Mouse (Mus musculus): ENCODE results near the gene Tceal8. TPM values are rescaled to one million over a fixed set of nuclear protein-coding genes. Genes with fewer than 3 reads are reported as not detected.
"Not testable (repeated sequence)": the region's sequence is repeated elsewhere in the genome, so short reads cannot be mapped to it uniquely, and the experiment has no call there.

Gene Tceal8
- 214 and 243 TPM in 2 replicates for polyA plus RNA-seq (2014; fragmentation: Nextera tagmentation; extraction: Ambion mirVana)

- H3K4me2 ChIP-seq, result peak within 1 kb of the TSS; percentile 45
- no peaks in the 10 kb centered on the region for H3K9me3 ChIP-seq (ENCODE audit: control insufficient read depth, low read length)
- H3K9ac ChIP-seq (ENCODE audit: low read length), result peak within 1 kb of the TSS; percentile 60
- WGBS, result 16% methylated on average over 10 of the region's 10 CpGs
- peak; percentile 97 for ATAC-seq (ENCODE audit: low FRiP score)
- peak within 1 kb of the TSS; percentile 45 for H3K27ac ChIP-seq (ENCODE audit: low read depth, low read length)
- no peaks in the 10 kb centered on the region for H3K27me3 ChIP-seq (ENCODE audit: control insufficient read depth, insufficient read depth, low read length)
- H3K4me3 ChIP-seq (ENCODE audit: low read depth, low read length), result peak within 1 kb of the TSS; percentile 49
- H3K36me3 ChIP-seq (ENCODE audit: control insufficient read depth, insufficient read depth, low read length), result no peaks in the 10 kb centered on the region
- no peaks in the 10 kb centered on the region; the same call in 1 of the 2 replicates for H3K4me1 ChIP-seq (ENCODE audit: control insufficient read depth, insufficient read depth, low read length)
- peak; percentile 94 for DNase-seq (ENCODE audit: low spot score, missing footprints)
These were observed at the start of gene Tceal8 for GRCm38 (mm10) chrX:136172118-136172551. TSS of gene Tceal8 (minus strand) at chrX:136172342.

DNA sequence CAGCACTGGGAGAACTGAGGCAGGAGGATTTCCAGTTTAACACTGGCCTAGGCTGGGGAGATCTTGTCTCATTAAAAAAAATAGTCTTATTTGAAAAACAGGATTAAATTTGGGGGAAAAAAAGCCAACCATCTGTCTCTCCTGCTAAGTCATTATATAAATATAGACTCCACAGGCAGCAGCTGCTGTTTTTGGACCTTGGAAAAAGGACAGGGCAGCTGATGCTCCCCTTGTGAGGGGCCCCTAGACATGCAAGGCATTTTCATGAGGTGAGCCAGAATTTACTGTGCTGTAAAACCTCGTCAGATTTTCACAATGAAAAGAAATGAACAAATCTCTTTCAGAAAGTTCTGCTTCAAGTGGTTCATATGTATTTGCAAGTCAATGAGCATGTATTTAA is 44.2 kb upstream of the Tceal8 start:
- 62% methylated on average over 1 of the region's 1 CpGs for WGBS

GRCm38 (mm10) chrX:136214729-136215677 is 42.9 kb upstream of the Tceal8 start, which contains the start of the genes Tceal7 and Bex1:
TSS of gene Tceal7 (plus strand) at chrX:136214779.
TSS of gene Bex1 (minus strand) at chrX:136215513.
- not testable (repeated sequence) for H3K9me3 ChIP-seq (ENCODE audit: control insufficient read depth, low read length); H3K36me3 ChIP-seq (ENCODE audit: control insufficient read depth, insufficient read depth, low read length); H3K27ac ChIP-seq (ENCODE audit: low read depth, low read length); H3K4me1 ChIP-seq (ENCODE audit: control insufficient read depth, insufficient read depth, low read length); DNase-seq (ENCODE audit: low spot score, missing footprints); H3K27me3 ChIP-seq (ENCODE audit: control insufficient read depth, insufficient read depth, low read length)
- H3K4me3 ChIP-seq (ENCODE audit: low read depth, low read length), result peak within 1 kb of the TSS; percentile 32
- H3K4me2 ChIP-seq, result peak within 1 kb of the TSS; percentile 39
- 47% methylated on average over 11 of the region's 67 CpGs for WGBS
- ATAC-seq (ENCODE audit: low FRiP score), result peak; percentile 93
- peak within 1 kb of the TSS; percentile 30; the same call in 1 of the 2 replicates for H3K9ac ChIP-seq (ENCODE audit: low read length)

More for the DNA sequence above, 44.2 kb upstream of the Tceal8 start:
- H3K27me3 ChIP-seq (ENCODE audit: control insufficient read depth, insufficient read depth, low read length), result no peaks in the 10 kb centered on the region
- H3K9me3 ChIP-seq (ENCODE audit: control insufficient read depth, low read length), result no peaks in the 10 kb centered on the region
- no peak overlapping the region for H3K27ac ChIP-seq (ENCODE audit: low read depth, low read length)
- no peak overlapping the region for H3K4me2 ChIP-seq
- no peaks in the 10 kb centered on the region for H3K36me3 ChIP-seq (ENCODE audit: control insufficient read depth, insufficient read depth, low read length)
- H3K4me1 ChIP-seq (ENCODE audit: control insufficient read depth, insufficient read depth, low read length), result no peaks in the 10 kb centered on the region
- ATAC-seq (ENCODE audit: low FRiP score), result no peak
- no peak for DNase-seq (ENCODE audit: low spot score, missing footprints)
- H3K9ac ChIP-seq (ENCODE audit: low read length), result no peak overlapping the region
- H3K4me3 ChIP-seq (ENCODE audit: low read depth, low read length), result no peak overlapping the region

DNA sequence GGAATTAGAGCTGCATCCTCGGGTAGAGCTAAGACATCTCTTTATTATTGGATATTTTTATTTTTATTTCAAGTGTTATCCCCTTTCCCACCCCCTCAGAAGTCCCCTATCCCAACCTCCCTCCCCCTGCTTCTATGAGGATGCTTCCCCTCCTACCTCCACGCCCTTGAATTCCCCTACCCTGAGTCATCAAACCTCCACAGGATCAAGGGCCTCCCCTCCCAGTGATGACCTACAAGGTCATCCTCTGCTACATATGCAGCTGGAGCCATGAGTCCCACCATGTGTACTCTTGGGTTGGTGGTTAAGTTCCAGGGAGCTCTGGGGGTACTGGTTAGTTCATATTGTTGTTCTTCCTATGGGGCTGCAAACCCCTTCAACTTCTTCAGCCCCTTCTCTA is 41.3 kb upstream of the Tceal8 start:
- H3K4me1 ChIP-seq (ENCODE audit: control insufficient read depth, insufficient read depth, low read length), result no peaks in the 10 kb centered on the region
- no peak overlapping the region for H3K4me2 ChIP-seq
- no peaks in the 10 kb centered on the region for H3K9me3 ChIP-seq (ENCODE audit: control insufficient read depth, low read length)
- no peaks in the 10 kb centered on the region for H3K27me3 ChIP-seq (ENCODE audit: control insufficient read depth, insufficient read depth, low read length)
- no peak for DNase-seq (ENCODE audit: low spot score, missing footprints)
- no peaks in the 10 kb centered on the region for H3K36me3 ChIP-seq (ENCODE audit: control insufficient read depth, insufficient read depth, low read length)
- H3K4me3 ChIP-seq (ENCODE audit: low read depth, low read length), result no peak overlapping the region
- WGBS, result 74% methylated on average over 2 of the region's 2 CpGs
- no peak overlapping the region for H3K27ac ChIP-seq (ENCODE audit: low read depth, low read length)
- ATAC-seq (ENCODE audit: low FRiP score), result no peak
- H3K9ac ChIP-seq (ENCODE audit: low read length), result no peak overlapping the region

GRCm38 (mm10) chrX:136204406-136204805 is 32.3 kb upstream of the Tceal8 start:
- H3K4me1 ChIP-seq (ENCODE audit: control insufficient read depth, insufficient read depth, low read length), result no peaks in the 10 kb centered on the region
- H3K9me3 ChIP-seq (ENCODE audit: control insufficient read depth, low read length), result no peaks in the 10 kb centered on the region
- ATAC-seq (ENCODE audit: low FRiP score), result no peak
- DNase-seq (ENCODE audit: low spot score, missing footprints), result no peak
- H3K4me2 ChIP-seq, result no peak overlapping the region
- 84% methylated on average over 6 of the region's 6 CpGs for WGBS
- no peaks in the 10 kb centered on the region for H3K27me3 ChIP-seq (ENCODE audit: control insufficient read depth, insufficient read depth, low read length)
- no peak overlapping the region for H3K4me3 ChIP-seq (ENCODE audit: low read depth, low read length)
- no peak overlapping the region for H3K9ac ChIP-seq (ENCODE audit: low read length)
- no peaks in the 10 kb centered on the region for H3K36me3 ChIP-seq (ENCODE audit: control insufficient read depth, insufficient read depth, low read length)
- H3K27ac ChIP-seq (ENCODE audit: low read depth, low read length), result no peak overlapping the region

- Histone ChIP-seq H3K27ac (ENCODE audit: low read depth, low read length) (no peak within 1 kb of the TSS), H3K36me3 (ENCODE audit: control insufficient read depth, insufficient read depth, low read length) (no peaks in the 10 kb centered on the region), H3K27me3 (ENCODE audit: control insufficient read depth, insufficient read depth, low read length) (no peaks in the 10 kb centered on the region), H3K4me3 (ENCODE audit: low read depth, low read length) (peak within 1 kb of the TSS; percentile 39), H3K4me1 (ENCODE audit: control insufficient read depth, insufficient read depth, low read length) (no peaks in the 10 kb centered on the region), H3K9me3 (ENCODE audit: control insufficient read depth, low read length) (no peaks in the 10 kb centered on the region), H3K9ac (ENCODE audit: low read length) (peak within 1 kb of the TSS; percentile 46; the same call in 1 of the 2 replicates), H3K4me2 (peak within 1 kb of the TSS; percentile 57)
- DNase-seq (ENCODE audit: low spot score, missing footprints), result no peak
- ATAC-seq (ENCODE audit: low FRiP score), result peak; percentile 85
- 29% methylated on average over 9 of the region's 9 CpGs for WGBS
These were observed 31.5 kb upstream of the Tceal8 start, which contains the start of gene Tceal5 for GRCm38 (mm10) chrX:136203664-136204066. TSS of gene Tceal5 (minus strand) at chrX:136203876.

DNA sequence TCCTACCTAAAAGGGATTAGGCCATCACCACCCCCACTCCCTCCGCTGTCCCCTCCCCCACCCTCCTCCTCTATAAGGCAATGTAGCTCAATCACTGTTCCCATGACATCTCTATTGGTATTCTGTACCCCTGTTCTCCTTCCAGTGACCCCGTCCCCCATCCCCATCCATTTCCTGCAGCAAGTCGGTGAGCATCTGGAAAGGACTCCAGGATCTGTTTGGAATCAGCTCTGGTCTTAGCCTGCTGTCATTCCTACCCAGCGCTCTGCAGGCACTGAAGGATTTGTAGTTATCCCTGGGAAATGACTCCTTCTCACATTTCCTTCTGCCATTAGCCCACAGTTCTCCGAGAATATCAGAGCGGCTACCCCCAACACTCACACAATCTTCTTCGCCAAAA is 31.1 kb upstream of the Tceal8 start:
- ATAC-seq (ENCODE audit: low FRiP score) (peak; percentile 38), DNase-seq (ENCODE audit: low spot score, missing footprints) (peak; percentile 87)
- no peak overlapping the region for H3K27ac ChIP-seq (ENCODE audit: low read depth, low read length)
- peak overlapping the region; percentile 46; the same call in 1 of the 2 replicates for H3K9ac ChIP-seq (ENCODE audit: low read length)
- no peaks in the 10 kb centered on the region for H3K4me1 ChIP-seq (ENCODE audit: control insufficient read depth, insufficient read depth, low read length)
- H3K4me2 ChIP-seq, result peak overlapping the region; percentile 57
- H3K4me3 ChIP-seq (ENCODE audit: low read depth, low read length), result peak overlapping the region; percentile 39
- H3K36me3 ChIP-seq (ENCODE audit: control insufficient read depth, insufficient read depth, low read length), result no peaks in the 10 kb centered on the region
- H3K27me3 ChIP-seq (ENCODE audit: control insufficient read depth, insufficient read depth, low read length), result no peaks in the 10 kb centered on the region
- 14% methylated on average over 7 of the region's 7 CpGs for WGBS
- H3K9me3 ChIP-seq (ENCODE audit: control insufficient read depth, low read length), result no peaks in the 10 kb centered on the region

- Histone ChIP-seq H3K27ac (ENCODE audit: low read depth, low read length) (no peak overlapping the region), H3K36me3 (ENCODE audit: control insufficient read depth, insufficient read depth, low read length) (no peaks in the 10 kb centered on the region), H3K27me3 (ENCODE audit: control insufficient read depth, insufficient read depth, low read length) (no peaks in the 10 kb centered on the region), H3K9me3 (ENCODE audit: control insufficient read depth, low read length) (no peaks in the 10 kb centered on the region), H3K4me3 (ENCODE audit: low read depth, low read length) (no peak overlapping the region), H3K4me2 (no peak overlapping the region), H3K4me1 (ENCODE audit: control insufficient read depth, insufficient read depth, low read length) (no peaks in the 10 kb centered on the region), H3K9ac (ENCODE audit: low read length) (no peak overlapping the region)
- 56% methylated on average over 1 of the region's 1 CpGs for WGBS
- no peak for ATAC-seq (ENCODE audit: low FRiP score)
- DNase-seq (ENCODE audit: low spot score, missing footprints), result peak; percentile 90
These were observed 24.7 kb upstream of the Tceal8 start for GRCm38 (mm10) chrX:136196873-136197272.

Data from midbrain, embryonic 11.5 days (tissue).